Mouse (Mus musculus) lung, adult 2 months (tissue): Measurements from ENCODE around the gene Mcm10.

Experiments
- CTCF ChIP-seq: fragments of 200-500 bp; IDR thresholded peaks from 2 replicates; pipeline ENCODE4 v1.5.1; 2011; ENCODE audit warnings: mild to moderate bottlenecking, low read length, control low read depth; ENCODE audit not compliant: insufficient read depth
- POLR2A ChIP-seq: fragments of 200-500 bp; IDR thresholded peaks from 2 replicates; pipeline ENCODE4 v1.6.1; 2011; ENCODE audit warnings: low read depth, mild to moderate bottlenecking, control low read depth, low read length, borderline replicate concordance; ENCODE audit errors: extremely low read depth

DNA sequence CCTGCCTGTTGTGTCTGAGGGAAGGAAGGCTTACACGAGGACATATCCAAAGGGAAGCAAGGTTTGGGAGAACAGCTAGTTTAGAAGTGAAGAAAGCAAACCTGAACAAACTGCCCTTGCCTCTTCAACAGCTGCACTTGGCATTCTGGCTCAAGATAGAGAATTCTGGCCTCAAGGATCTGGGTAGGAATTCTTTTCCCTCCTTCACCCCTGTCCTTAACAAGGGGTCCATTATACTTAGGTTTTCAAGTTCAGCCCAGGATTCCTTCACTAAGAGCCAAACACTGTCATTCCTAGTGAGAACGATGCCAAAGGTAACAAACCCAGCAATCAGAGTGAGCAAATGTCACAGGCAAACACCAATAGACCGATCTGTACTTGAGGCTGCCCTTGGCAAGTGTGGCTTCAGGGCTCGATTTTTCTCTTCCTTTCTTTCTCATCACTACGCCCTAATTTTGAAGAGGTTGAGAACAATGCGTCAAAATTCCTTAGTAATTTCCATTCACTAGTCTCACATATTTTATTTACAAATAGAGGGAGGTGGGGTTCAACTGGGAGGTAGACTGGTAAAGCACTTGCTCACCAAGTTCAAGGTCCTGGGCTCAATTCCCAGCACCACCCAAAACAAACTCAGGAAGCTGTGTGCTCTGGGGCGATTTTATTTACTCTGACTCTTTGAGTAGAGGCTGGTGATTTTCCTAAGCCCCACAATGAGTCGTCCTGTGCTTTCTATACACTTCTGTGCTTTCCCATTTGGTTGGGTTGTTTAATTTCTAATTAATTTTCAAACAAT, 25.0 kb downstream of the Mcm10 start:
- no peak for TF ChIP-seq CTCF
- no peak for TF ChIP-seq POLR2A
